Mouse (Mus musculus) right cerebral cortex, adult 2 months (tissue): ENCODE measurements around the gene Tram2.
A peak's percentile ranks its signal among the peaks of the same experiment; 100 is the strongest.

Source experiments
- DNase-seq, 2 experiments: peaks; one replicate each; pipeline ENCODE4 v3.0.0; 2021 to 2022; ENCODE audit warnings: low spot score in 2 of 2

Tram2 gene

GRCm38 (mm10) chr1:20969642-20970041 is 109.4 kb downstream of the Tram2 start:
- DNase-seq = no peak

- DNase-seq = no peak
Measured at GRCm38 (mm10) chr1:20954876-20955275, 124.2 kb downstream of the Tram2 start.

- DNase-seq = no peak
Measured at GRCm38 (mm10) chr1:20951799-20952198, 127.2 kb downstream of the Tram2 start.

GRCm38 (mm10) chr1:20951300-20951763 is 127.7 kb downstream of the Tram2 start, which contains the start of gene Efhc1:
Gene Efhc1, plus strand, starts transcription at chr1:20951626.
- DNase-seq = peak; percentile 90 to 96
